Mouse (Mus musculus): Measurements from ENCODE around the gene Oxct2b.
"Not testable (repeated sequence)": the region's sequence is repeated elsewhere in the genome, so short reads cannot be mapped to it uniquely, and the experiment has no call there.

- TF ChIP-seq CTCF (IDR thresholded peaks at IDR 0.05; ENCODE audit: low read depth, low read length); POLR2A (IDR thresholded peaks at IDR 0.05; ENCODE audit: extremely low read depth, insufficient read depth, low read length): not testable (repeated sequence)
These were observed 10.1 kb upstream of the Oxct2b start for GRCm38 (mm10) chr4:123105929-123106328.
